Mouse (Mus musculus) erythroblast, embryonic 14.5 days (primary cell): ENCODE measurements around the gene B9d1.

Experiments used
- GATA1 ChIP-seq: IDR thresholded peaks from 2 replicates; pipeline ENCODE4 v1.6.1; 2012; ENCODE audit warnings: low read length, inconsistent platforms, mixed read lengths
- TAL1 ChIP-seq: IDR thresholded peaks from 3 replicates; pipeline ENCODE4 v1.6.1; 2012; ENCODE audit warnings: low read length, inconsistent platforms, mixed read lengths

- TF ChIP-seq TAL1, result no peak
- no peak for TF ChIP-seq GATA1
Measured at GRCm38 (mm10) chr11:61518871-61519270, 13.9 kb downstream of the B9d1 start.
